Mouse (Mus musculus) heart, embryonic 12.5 days (tissue): ENCODE measurements at regions not wholly inside any gene's neighbourhood (a gene's known extent, or its start where the extent isn't known, plus 50 kb on each side); places are given as distances from the start of the nearest gene placed in this dataset.

Experiments
- ATAC-seq: fragments of 200-750 bp; cut with Nextera tagmentation; 2 replicates; pipeline ENCODE4 v1.8.0; 2017; ENCODE audit warnings: moderate TSS enrichment, moderate library complexity; ENCODE audit not compliant: insufficient number of reproducible peaks, low FRiP score
- H3K27ac ChIP-seq: fragments of 300-500 bp; sonication (generic); 2 replicates; pipeline ENCODE4 v1.5.1; 2016; ENCODE audit warnings: mild to moderate bottlenecking, moderate library complexity; ENCODE audit not compliant: poor library complexity, severe bottlenecking
- H3K27me3 ChIP-seq: fragments of 300-500 bp; sonication (generic); replicated peaks from 2 replicates; pipeline ENCODE4 v1.6.1; 2016; ENCODE audit warnings: mild to moderate bottlenecking, moderate library complexity
- H3K36me3 ChIP-seq: fragments of 300-500 bp; sonication (generic); 2 replicates; pipeline ENCODE4 v1.6.1; 2016; ENCODE audit warnings: mild to moderate bottlenecking, moderate library complexity
- H3K4me1 ChIP-seq: fragments of 300-500 bp; sonication (generic); replicated peaks from 2 replicates; pipeline ENCODE4 v1.6.1; 2016; ENCODE audit warnings: mild to moderate bottlenecking
- H3K4me2 ChIP-seq: fragments of 300-500 bp; sonication (generic); 2 replicates; pipeline ENCODE4 v1.6.1; 2016; ENCODE audit warnings: mild to moderate bottlenecking, moderate library complexity
- H3K4me3 ChIP-seq: fragments of 300-500 bp; sonication (generic); 2 replicates; pipeline ENCODE4 v1.5.1; 2016; ENCODE audit warnings: mild to moderate bottlenecking
- H3K9ac ChIP-seq: fragments of 300-500 bp; sonication (generic); 2 replicates; pipeline ENCODE4 v1.6.1; 2016; ENCODE audit warnings: mild to moderate bottlenecking, moderate library complexity
- H3K9me3 ChIP-seq: fragments of 300-500 bp; sonication (generic); replicated peaks from 2 replicates; pipeline ENCODE4 v1.6.1; 2016; ENCODE audit warnings: mild to moderate bottlenecking, moderate library complexity
- WGBS: fragments of 180-500 bp; shearing (Covaris S2); methylation state at CpG from one replicate; pipeline ENCODE4 v1.1.7; 2016; 5-methylcytosine and 5-hydroxymethylcytosine counted together

- Histone ChIP-seq H3K4me2 (no peak overlapping the region), H3K27ac (no peak overlapping the region), H3K4me1 (no peaks in the 10 kb centered on the region), H3K27me3 (no peaks in the 10 kb centered on the region), H3K4me3 (no peak overlapping the region), H3K9ac (no peak overlapping the region), H3K36me3 (no peaks in the 10 kb centered on the region), H3K9me3 (no peaks in the 10 kb centered on the region)
- no peak for ATAC-seq
- 81% methylated on average over 2 of the region's 2 CpGs for whole genome bisulfite sequencing
Measured at GRCm38 (mm10) chr8:113250264-113250663, 385.1 kb upstream of the Mon1b start.

- Histone ChIP-seq H3K27ac (no peak overlapping the region), H3K9ac (no peak overlapping the region), H3K4me3 (no peak overlapping the region), H3K9me3 (no peaks in the 10 kb centered on the region), H3K4me2 (no peak overlapping the region), H3K4me1 (no peaks in the 10 kb centered on the region), H3K27me3 (no peaks in the 10 kb centered on the region), H3K36me3 (no peaks in the 10 kb centered on the region)
- 70% methylated on average over 5 of the region's 5 CpGs for WGBS
- no peak for ATAC-seq
Measured at GRCm38 (mm10) chr8:113254076-113254475, 381.3 kb upstream of the Mon1b start.

- Histone ChIP-seq H3K9me3 (no peaks in the 10 kb centered on the region), H3K27me3 (no peaks in the 10 kb centered on the region), H3K4me2 (no peak overlapping the region), H3K9ac (no peak overlapping the region), H3K27ac (no peak overlapping the region), H3K36me3 (no peaks in the 10 kb centered on the region), H3K4me1 (no peaks in the 10 kb centered on the region), H3K4me3 (no peak overlapping the region)
- no peak for ATAC-seq
- WGBS: 73% methylated on average over 1 of the region's 1 CpGs
Measured at GRCm38 (mm10) chr8:113259477-113259876, 375.9 kb upstream of the Mon1b start.

GRCm38 (mm10) chr8:113263296-113263695 lies 372.1 kb upstream of the Mon1b start:
- no peak overlapping the region for H3K9ac ChIP-seq
- H3K27ac ChIP-seq: no peak overlapping the region
- H3K4me3 ChIP-seq: no peak overlapping the region
- WGBS: 77% methylated on average over 3 of the region's 3 CpGs
- ATAC-seq: no peak
- H3K27me3 ChIP-seq: no peaks in the 10 kb centered on the region
- no peaks in the 10 kb centered on the region for H3K4me1 ChIP-seq
- no peaks in the 10 kb centered on the region for H3K9me3 ChIP-seq
- no peaks in the 10 kb centered on the region for H3K36me3 ChIP-seq
- no peak overlapping the region for H3K4me2 ChIP-seq

GRCm38 (mm10) chr8:113271262-113271661 lies 364.1 kb upstream of the Mon1b start:
- H3K27ac ChIP-seq: no peak overlapping the region
- no peak for ATAC-seq
- H3K4me1 ChIP-seq: no peaks in the 10 kb centered on the region
- no peak overlapping the region for H3K4me3 ChIP-seq
- no peaks in the 10 kb centered on the region for H3K9me3 ChIP-seq
- 86% methylated on average over 4 of the region's 4 CpGs for WGBS
- no peak overlapping the region for H3K4me2 ChIP-seq
- H3K9ac ChIP-seq: no peak overlapping the region
- no peaks in the 10 kb centered on the region for H3K27me3 ChIP-seq
- no peaks in the 10 kb centered on the region for H3K36me3 ChIP-seq

- ATAC-seq: no peak
Measured at GRCm38 (mm10) chr8:113300273-113300843, 335.0 kb upstream of the Mon1b start.

GRCm38 (mm10) chr8:113303426-113303825 lies 332.0 kb upstream of the Mon1b start:
- ATAC-seq: no peak
- H3K9me3 ChIP-seq: no peaks in the 10 kb centered on the region; the same call in 1 of the 2 replicates
- WGBS: 80% methylated on average over 8 of the region's 8 CpGs
- H3K9ac ChIP-seq: no peak overlapping the region
- H3K4me1 ChIP-seq: no peaks in the 10 kb centered on the region
- no peaks in the 10 kb centered on the region for H3K27me3 ChIP-seq
- H3K4me3 ChIP-seq: no peak overlapping the region
- H3K4me2 ChIP-seq: no peak overlapping the region
- H3K27ac ChIP-seq: no peak overlapping the region
- no peaks in the 10 kb centered on the region for H3K36me3 ChIP-seq

More at GRCm38 (mm10) chr8:113300273-113300843, 335.0 kb upstream of the Mon1b start:
- H3K4me3 ChIP-seq: no peak overlapping the region
- H3K9ac ChIP-seq: no peak overlapping the region
- H3K36me3 ChIP-seq: no peaks in the 10 kb centered on the region
- 87% methylated on average over 4 of the region's 4 CpGs for WGBS
- H3K4me1 ChIP-seq: no peaks in the 10 kb centered on the region
- no peaks in the 10 kb centered on the region for H3K27me3 ChIP-seq
- H3K4me2 ChIP-seq: no peak overlapping the region
- no peaks in the 10 kb centered on the region; the same call in 1 of the 2 replicates for H3K9me3 ChIP-seq
- no peak overlapping the region for H3K27ac ChIP-seq

- Histone ChIP-seq H3K4me1 (no peaks in the 10 kb centered on the region), H3K9me3 (no peaks in the 10 kb centered on the region), H3K27ac (no peak overlapping the region), H3K36me3 (no peaks in the 10 kb centered on the region), H3K4me3 (no peak overlapping the region), H3K27me3 (no peaks in the 10 kb centered on the region), H3K4me2 (no peak overlapping the region), H3K9ac (no peak overlapping the region)
- ATAC-seq: no peak
- 61% methylated on average over 3 of the region's 3 CpGs for WGBS
Measured at GRCm38 (mm10) chr8:113317169-113317568, 318.2 kb upstream of the Mon1b start.

- H3K27me3 ChIP-seq: no peaks in the 10 kb centered on the region
- no peak overlapping the region for H3K4me2 ChIP-seq
- no peaks in the 10 kb centered on the region for H3K4me1 ChIP-seq
- ATAC-seq: no peak
- 55% methylated on average over 6 of the region's 6 CpGs for WGBS
- H3K27ac ChIP-seq: no peak overlapping the region
- H3K9me3 ChIP-seq: no peaks in the 10 kb centered on the region
- no peak overlapping the region for H3K4me3 ChIP-seq
- no peak overlapping the region for H3K9ac ChIP-seq
- H3K36me3 ChIP-seq: no peaks in the 10 kb centered on the region
Measured at GRCm38 (mm10) chr8:113331576-113331975, 303.8 kb upstream of the Mon1b start.

GRCm38 (mm10) chr8:113341306-113341705 lies 294.1 kb upstream of the Mon1b start:
- no peaks in the 10 kb centered on the region for H3K4me1 ChIP-seq
- H3K9ac ChIP-seq: no peak overlapping the region
- H3K27me3 ChIP-seq: no peaks in the 10 kb centered on the region
- H3K9me3 ChIP-seq: no peaks in the 10 kb centered on the region
- H3K36me3 ChIP-seq: no peaks in the 10 kb centered on the region
- H3K4me3 ChIP-seq: no peak overlapping the region
- H3K27ac ChIP-seq: no peak overlapping the region
- WGBS: 65% methylated on average over 10 of the region's 10 CpGs
- no peak overlapping the region for H3K4me2 ChIP-seq
- ATAC-seq: no peak

- H3K4me2 ChIP-seq: no peak overlapping the region
- no peaks in the 10 kb centered on the region for H3K36me3 ChIP-seq
- no peak for ATAC-seq
- H3K4me3 ChIP-seq: no peak overlapping the region
- no peak overlapping the region for H3K27ac ChIP-seq
- peaks cover 12% of the 10 kb centered on the region; the same call in 1 of the 2 replicates for H3K9me3 ChIP-seq
- no peaks in the 10 kb centered on the region for H3K4me1 ChIP-seq
- H3K9ac ChIP-seq: no peak overlapping the region
- no peaks in the 10 kb centered on the region for H3K27me3 ChIP-seq
- 52% methylated on average over 7 of the region's 7 CpGs for WGBS
Measured at GRCm38 (mm10) chr8:113361900-113362299, 273.5 kb upstream of the Mon1b start.

- Histone ChIP-seq H3K4me1 (no peaks in the 10 kb centered on the region), H3K4me2 (no peak overlapping the region), H3K9ac (no peak overlapping the region), H3K4me3 (no peak overlapping the region), H3K9me3 (peaks cover 12% of the 10 kb centered on the region; the same call in 1 of the 2 replicates), H3K36me3 (no peaks in the 10 kb centered on the region), H3K27ac (no peak overlapping the region), H3K27me3 (no peaks in the 10 kb centered on the region)
- 87% methylated on average over 13 of the region's 13 CpGs for WGBS
- ATAC-seq: no peak
Measured at GRCm38 (mm10) chr8:113364181-113364580, 271.2 kb upstream of the Mon1b start.
